Mouse (Mus musculus) limb, embryonic 12.5 days (tissue): ENCODE measurements around the gene Map3k11. TPM values are rescaled to one million over a fixed set of nuclear protein-coding genes. Genes with fewer than 3 reads are reported as not detected.

Experiments
- ATAC-seq: fragments of 200-750 bp; cut with Nextera tagmentation; 2 replicates; pipeline ENCODE4 v1.8.0; 2017; ENCODE audit warnings: low read depth, moderate TSS enrichment; ENCODE audit not compliant: insufficient number of reproducible peaks, insufficient read depth, low FRiP score, low TSS enrichment
- H3K27ac ChIP-seq: fragments of 300-500 bp; sonication (generic); 2 replicates; pipeline ENCODE4 v1.5.1; 2016; ENCODE audit warnings: mild to moderate bottlenecking, moderate library complexity
- H3K27me3 ChIP-seq: fragments of 300-500 bp; sonication (generic); 2 replicates; pipeline ENCODE4 v1.6.1; 2016; ENCODE audit warnings: mild to moderate bottlenecking, moderate library complexity
- H3K36me3 ChIP-seq: fragments of 300-500 bp; sonication (generic); 2 replicates; pipeline ENCODE4 v1.6.1; 2016; ENCODE audit warnings: mild to moderate bottlenecking, moderate library complexity
- H3K4me1 ChIP-seq: fragments of 300-500 bp; sonication (generic); replicated peaks from 2 replicates; pipeline ENCODE4 v1.6.1; 2016
- H3K4me2 ChIP-seq: fragments of 300-500 bp; sonication (generic); 2 replicates; pipeline ENCODE4 v1.6.1; 2016; ENCODE audit warnings: mild to moderate bottlenecking, moderate library complexity
- H3K4me3 ChIP-seq: fragments of 300-500 bp; sonication (generic); replicated peaks from 2 replicates; pipeline ENCODE4 v1.5.1; 2016; ENCODE audit warnings: mild to moderate bottlenecking
- H3K9ac ChIP-seq: fragments of 300-500 bp; sonication (generic); replicated peaks from 2 replicates; pipeline ENCODE4 v1.6.1; 2016; ENCODE audit warnings: mild to moderate bottlenecking, moderate library complexity
- H3K9me3 ChIP-seq: fragments of 300-500 bp; sonication (generic); 2 replicates; pipeline ENCODE4 v1.6.1; 2016; ENCODE audit warnings: mild to moderate bottlenecking, moderate library complexity
- WGBS: fragments of 180-500 bp; shearing (Covaris S2); methylation state at CpG from one replicate; pipeline ENCODE4 v1.1.7; 2016; 5-methylcytosine and 5-hydroxymethylcytosine counted together
- polyA plus RNA-seq: library from polyadenylated mRNA; unstranded; fragments of >200 nt; fragmentation: Nextera tagmentation; extraction: Ambion mirVana; gene quantifications from 2 replicates; pipeline ENCODE4 v1.2.1, GENCODE M21; 2016

Map3k11 gene
- polyA plus RNA-seq, result 19.4 and 19.6 TPM in 2 replicates

DNA sequence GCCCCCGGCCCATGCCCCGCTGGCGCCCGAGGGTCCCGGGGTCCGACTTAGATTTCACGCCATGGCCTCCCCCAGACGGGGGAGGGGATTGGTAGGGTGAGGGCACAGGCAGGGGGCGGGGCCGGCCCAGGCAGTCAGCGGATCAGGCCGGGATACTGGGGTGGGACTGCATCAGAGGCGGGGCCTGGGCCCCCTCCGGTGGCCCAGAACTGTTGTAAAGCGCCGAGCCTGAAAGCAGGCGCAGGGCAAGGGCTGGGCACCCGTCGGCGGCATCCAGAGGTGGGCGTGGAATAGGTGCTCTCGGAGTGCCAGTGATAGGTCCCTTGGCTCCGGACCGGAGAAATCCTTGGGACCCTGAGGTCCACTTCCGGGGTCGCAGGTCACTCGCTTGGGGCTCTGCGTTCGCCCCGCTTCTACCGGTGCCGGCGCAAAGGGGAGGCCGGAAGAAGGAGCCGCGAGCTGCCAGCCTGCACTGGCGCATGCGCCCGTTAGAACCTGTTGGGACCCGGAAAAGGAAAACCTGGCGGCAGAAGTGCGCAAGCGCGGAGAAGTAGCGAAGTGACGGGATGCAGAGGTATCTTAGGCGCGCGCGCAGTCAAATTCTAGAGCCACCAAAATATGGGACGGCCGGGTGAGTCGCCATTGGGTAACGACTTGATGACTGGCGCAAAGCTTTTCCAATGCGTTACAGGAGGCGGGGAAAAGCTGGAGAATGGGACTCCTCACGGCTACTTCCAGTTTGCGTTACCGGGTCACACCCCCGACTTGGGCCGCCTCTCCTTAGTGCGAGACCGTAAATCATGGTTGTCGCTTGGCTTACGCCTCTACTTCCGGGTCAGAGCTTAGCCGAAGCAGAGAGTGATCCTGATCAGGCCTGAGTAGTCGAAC, at the start of gene Map3k11, which contains the start of gene Pcnx3:
Gene Map3k11 (plus strand): TSS at position 543 of the 888 bp plus-strand sequence.
Gene Pcnx3 (minus strand): TSS at position 709 of the 888 bp plus-strand sequence.
- Histone ChIP-seq H3K4me1 (peaks cover 43% of the 10 kb centered on the region), H3K4me3 (peak within 1 kb of the TSS; percentile 93), H3K4me2 (peak within 1 kb of the TSS; percentile 95), H3K27me3 (no peaks in the 10 kb centered on the region), H3K9ac (peak within 1 kb of the TSS; percentile 94), H3K36me3 (peaks cover 66% of the 10 kb centered on the region), H3K27ac (peak within 1 kb of the TSS; percentile 90), H3K9me3 (no peaks in the 10 kb centered on the region)
- peak; percentile 90 for ATAC-seq
- WGBS, result under 1% methylated on average over 69 of the region's 69 CpGs

DNA sequence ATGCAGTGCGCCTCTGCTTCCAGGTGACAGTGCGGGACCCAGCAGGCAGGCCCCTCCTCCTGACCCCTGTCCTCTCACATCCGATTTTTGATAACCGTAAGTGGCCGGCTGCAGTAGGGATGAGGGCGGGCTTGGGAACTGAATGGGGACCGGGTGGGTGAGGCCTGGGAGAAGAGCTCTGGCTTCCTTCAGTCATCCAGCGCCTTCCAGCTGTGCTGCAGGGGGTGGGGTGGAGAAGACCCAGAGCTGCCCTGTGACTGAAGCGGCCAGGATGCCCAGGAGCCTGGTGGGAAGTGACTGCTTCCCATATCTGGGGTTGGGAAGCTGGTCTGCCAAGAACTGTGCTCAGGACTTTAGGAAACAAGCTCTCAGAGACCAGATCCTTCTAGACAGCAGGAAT, 48.2 kb upstream of the Map3k11 start:
- Histone ChIP-seq H3K4me2 (no peak overlapping the region), H3K4me1 (peaks cover 20% of the 10 kb centered on the region), H3K27me3 (no peaks in the 10 kb centered on the region), H3K36me3 (peaks cover 68% of the 10 kb centered on the region), H3K9ac (0 out of 2 replicates have a peak overlapping the region, but pooled peaks have one; percentile 28), H3K9me3 (no peaks in the 10 kb centered on the region), H3K4me3 (no peak overlapping the region), H3K27ac (no peak overlapping the region)
- WGBS, result 63% methylated on average over 9 of the region's 9 CpGs
- ATAC-seq, result no peak

DNA sequence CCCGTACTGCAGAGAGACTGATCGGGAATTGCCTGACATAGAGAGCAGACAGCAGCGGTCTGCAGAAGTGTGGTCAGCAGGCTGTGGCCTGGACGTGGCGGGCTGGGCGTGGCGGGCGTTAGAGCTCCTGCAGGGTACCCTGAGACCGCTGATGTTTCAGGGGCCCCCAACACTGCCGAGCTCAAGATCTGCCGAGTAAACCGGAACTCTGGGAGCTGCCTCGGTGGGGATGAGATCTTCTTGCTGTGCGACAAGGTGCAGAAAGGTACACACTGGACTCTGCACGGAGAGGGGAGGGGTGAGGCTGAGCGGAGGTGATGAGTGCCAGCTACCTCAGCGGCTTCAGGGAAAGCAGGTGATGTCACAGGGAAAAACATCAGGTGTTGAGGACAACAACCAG, 47.5 kb upstream of the Map3k11 start:
- no peak overlapping the region for H3K9ac ChIP-seq
- H3K9me3 ChIP-seq, result no peaks in the 10 kb centered on the region
- ATAC-seq, result no peak
- H3K27ac ChIP-seq, result no peak overlapping the region
- 86% methylated on average over 17 of the region's 17 CpGs for WGBS
- peaks cover 20% of the 10 kb centered on the region for H3K4me1 ChIP-seq
- H3K4me3 ChIP-seq, result no peak overlapping the region
- H3K36me3 ChIP-seq, result peaks cover 75% of the 10 kb centered on the region
- H3K27me3 ChIP-seq, result no peaks in the 10 kb centered on the region
- no peak overlapping the region for H3K4me2 ChIP-seq

DNA sequence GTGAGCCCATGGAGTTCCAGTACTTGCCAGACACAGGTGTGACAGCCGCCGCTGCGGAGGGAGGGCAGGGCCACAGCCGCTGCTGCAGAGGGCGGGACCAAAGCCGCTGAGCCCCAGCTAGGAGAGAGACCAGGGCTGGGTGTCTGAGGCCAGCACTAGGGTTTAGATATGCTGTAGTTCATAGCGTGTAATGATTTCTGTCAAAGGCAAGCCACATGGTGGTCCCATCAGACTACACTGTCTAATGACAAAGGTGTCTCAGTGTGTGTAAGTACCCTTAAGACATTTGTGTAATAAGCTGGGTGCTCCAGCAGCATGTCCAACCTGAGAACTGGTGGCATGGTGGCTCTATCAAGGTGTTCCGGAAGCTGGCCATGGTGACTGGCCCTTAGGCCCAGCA, 46.9 kb upstream of the Map3k11 start:
- no peak overlapping the region for H3K4me2 ChIP-seq
- no peak overlapping the region for H3K27ac ChIP-seq
- H3K4me1 ChIP-seq, result peaks cover 16% of the 10 kb centered on the region
- H3K27me3 ChIP-seq, result no peaks in the 10 kb centered on the region
- no peak overlapping the region for H3K4me3 ChIP-seq
- no peak for ATAC-seq
- peaks cover 81% of the 10 kb centered on the region for H3K36me3 ChIP-seq
- H3K9ac ChIP-seq, result no peak overlapping the region; the same call in 1 of the 2 replicates
- no peaks in the 10 kb centered on the region for H3K9me3 ChIP-seq
- 85% methylated on average over 8 of the region's 8 CpGs for WGBS

- Histone ChIP-seq H3K9ac (no peak overlapping the region), H3K4me3 (no peak overlapping the region), H3K27me3 (no peaks in the 10 kb centered on the region), H3K36me3 (peaks cover 78% of the 10 kb centered on the region), H3K4me1 (peaks cover 16% of the 10 kb centered on the region; the same call in 1 of the 2 replicates), H3K9me3 (no peaks in the 10 kb centered on the region), H3K27ac (no peak overlapping the region), H3K4me2 (no peak overlapping the region)
- ATAC-seq, result no peak
- 95% methylated on average over 9 of the region's 9 CpGs for WGBS
Observed at GRCm38 (mm10) chr19:5645280-5645679, 43.3 kb upstream of the Map3k11 start.

DNA sequence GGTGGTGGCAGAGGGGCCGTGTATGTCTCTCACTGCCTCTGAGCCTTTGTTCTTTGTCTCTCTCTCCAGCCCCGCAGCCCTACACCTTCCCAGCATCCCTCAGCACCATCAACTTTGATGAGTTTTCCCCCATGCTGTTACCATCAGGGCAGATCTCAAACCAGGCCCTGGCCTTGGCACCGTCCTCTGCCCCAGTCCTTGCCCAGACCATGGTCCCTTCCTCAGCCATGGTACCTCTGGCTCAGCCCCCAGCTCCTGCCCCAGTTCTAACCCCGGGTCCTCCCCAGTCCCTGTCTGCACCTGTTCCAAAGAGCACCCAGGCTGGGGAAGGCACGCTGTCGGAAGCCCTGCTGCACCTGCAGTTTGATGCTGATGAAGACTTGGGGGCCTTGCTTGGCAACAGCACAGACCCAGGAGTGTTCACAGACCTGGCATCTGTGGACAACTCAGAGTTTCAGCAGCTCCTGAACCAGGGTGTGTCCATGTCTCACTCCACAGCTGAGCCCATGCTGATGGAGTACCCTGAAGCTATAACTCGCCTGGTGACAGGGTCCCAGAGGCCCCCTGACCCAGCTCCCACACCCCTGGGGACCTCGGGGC, 41.7 kb upstream of the Map3k11 start:
- no peak overlapping the region for H3K27ac ChIP-seq
- no peaks in the 10 kb centered on the region for H3K27me3 ChIP-seq
- no peak overlapping the region for H3K4me3 ChIP-seq
- H3K9me3 ChIP-seq, result no peaks in the 10 kb centered on the region
- H3K36me3 ChIP-seq, result peaks cover 78% of the 10 kb centered on the region
- H3K4me2 ChIP-seq, result no peak overlapping the region
- WGBS, result 90% methylated on average over 8 of the region's 8 CpGs
- ATAC-seq, result no peak
- no peak overlapping the region for H3K9ac ChIP-seq
- H3K4me1 ChIP-seq, result peaks cover 16% of the 10 kb centered on the region; the same call in 1 of the 2 replicates

GRCm38 (mm10) chr19:5647791-5648190, 40.8 kb upstream of the Map3k11 start:
- WGBS, result 95% methylated on average over 6 of the region's 6 CpGs
- Histone ChIP-seq H3K27ac (peak overlapping the region; percentile 89; the same call in 1 of the 2 replicates), H3K4me3 (no peak overlapping the region), H3K27me3 (no peaks in the 10 kb centered on the region), H3K9me3 (no peaks in the 10 kb centered on the region), H3K36me3 (peaks cover 75% of the 10 kb centered on the region), H3K9ac (0 out of 2 replicates have a peak overlapping the region, but pooled peaks have one; percentile 0), H3K4me1 (peaks cover 16% of the 10 kb centered on the region; the same call in 1 of the 2 replicates), H3K4me2 (no peak overlapping the region)
- ATAC-seq, result no peak

DNA sequence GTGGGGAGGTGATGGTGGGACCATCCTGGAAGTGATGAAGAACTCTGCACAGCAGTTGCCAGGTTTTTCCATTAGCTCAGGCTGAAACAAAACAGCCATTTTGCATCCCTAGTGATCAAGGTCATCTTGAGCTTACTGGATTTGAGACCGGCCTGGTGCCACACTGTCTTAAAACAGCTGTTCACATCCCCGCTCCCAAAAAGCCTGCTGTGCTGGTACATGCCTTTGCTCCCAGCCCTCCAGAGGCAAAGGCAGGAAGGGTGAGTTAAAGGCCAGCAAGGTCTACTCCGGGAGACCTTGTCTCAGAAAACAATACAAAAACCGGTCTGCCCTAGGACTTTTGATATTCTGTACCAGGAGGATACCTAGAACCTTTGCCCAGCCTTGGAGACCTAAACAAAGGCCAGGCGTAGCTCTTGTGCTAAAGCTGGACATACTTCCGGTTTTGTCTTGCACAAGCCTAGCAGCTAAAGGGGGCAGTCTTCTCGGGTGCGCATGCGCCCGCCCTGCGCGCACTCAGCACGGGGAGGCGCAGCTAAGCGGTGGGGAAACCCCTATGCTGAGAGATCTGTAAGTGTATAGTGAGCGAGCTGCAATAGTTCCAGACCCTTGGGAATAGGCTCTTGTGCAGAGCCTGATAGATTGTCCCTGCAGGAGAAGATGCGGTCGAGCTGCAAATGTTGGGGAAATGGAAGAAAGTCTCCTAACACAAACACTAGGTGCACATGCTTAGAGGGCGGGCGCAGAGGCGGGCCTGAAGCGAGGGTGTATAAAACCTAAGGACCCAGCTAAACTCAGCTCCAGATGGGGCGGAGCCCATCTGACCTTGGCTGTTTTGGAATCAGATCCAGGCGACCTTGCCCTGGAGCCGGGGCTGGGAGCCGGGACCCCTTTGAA, 39.9 kb upstream of the Map3k11 start:
- peaks cover 2% of the 10 kb centered on the region; the same call in 1 of the 2 replicates for H3K27me3 ChIP-seq
- peak overlapping the region; percentile 13 for H3K9ac ChIP-seq
- peak overlapping the region; percentile 29 for H3K4me3 ChIP-seq
- peak overlapping the region; percentile 58 for H3K4me2 ChIP-seq
- H3K36me3 ChIP-seq, result peaks cover 69% of the 10 kb centered on the region
- H3K27ac ChIP-seq, result peak overlapping the region; percentile 89
- 11% methylated on average over 26 of the region's 26 CpGs for WGBS
- peaks cover 16% of the 10 kb centered on the region; the same call in 1 of the 2 replicates for H3K4me1 ChIP-seq
- ATAC-seq, result peak; percentile 84
- H3K9me3 ChIP-seq, result no peaks in the 10 kb centered on the region

GRCm38 (mm10) chr19:5649298-5649741, 39.2 kb upstream of the Map3k11 start:
- peak overlapping the region; percentile 58 for H3K4me2 ChIP-seq
- ATAC-seq, result no peak
- H3K9ac ChIP-seq, result peak overlapping the region; percentile 13; the same call in 1 of the 2 replicates
- H3K4me3 ChIP-seq, result peak overlapping the region; percentile 29
- H3K36me3 ChIP-seq, result peaks cover 62% of the 10 kb centered on the region
- peak overlapping the region; percentile 89 for H3K27ac ChIP-seq
- H3K27me3 ChIP-seq, result peaks cover 7% of the 10 kb centered on the region
- peaks cover 22% of the 10 kb centered on the region for H3K4me1 ChIP-seq
- 67% methylated on average over 6 of the region's 6 CpGs for WGBS
- H3K9me3 ChIP-seq, result no peaks in the 10 kb centered on the region

DNA sequence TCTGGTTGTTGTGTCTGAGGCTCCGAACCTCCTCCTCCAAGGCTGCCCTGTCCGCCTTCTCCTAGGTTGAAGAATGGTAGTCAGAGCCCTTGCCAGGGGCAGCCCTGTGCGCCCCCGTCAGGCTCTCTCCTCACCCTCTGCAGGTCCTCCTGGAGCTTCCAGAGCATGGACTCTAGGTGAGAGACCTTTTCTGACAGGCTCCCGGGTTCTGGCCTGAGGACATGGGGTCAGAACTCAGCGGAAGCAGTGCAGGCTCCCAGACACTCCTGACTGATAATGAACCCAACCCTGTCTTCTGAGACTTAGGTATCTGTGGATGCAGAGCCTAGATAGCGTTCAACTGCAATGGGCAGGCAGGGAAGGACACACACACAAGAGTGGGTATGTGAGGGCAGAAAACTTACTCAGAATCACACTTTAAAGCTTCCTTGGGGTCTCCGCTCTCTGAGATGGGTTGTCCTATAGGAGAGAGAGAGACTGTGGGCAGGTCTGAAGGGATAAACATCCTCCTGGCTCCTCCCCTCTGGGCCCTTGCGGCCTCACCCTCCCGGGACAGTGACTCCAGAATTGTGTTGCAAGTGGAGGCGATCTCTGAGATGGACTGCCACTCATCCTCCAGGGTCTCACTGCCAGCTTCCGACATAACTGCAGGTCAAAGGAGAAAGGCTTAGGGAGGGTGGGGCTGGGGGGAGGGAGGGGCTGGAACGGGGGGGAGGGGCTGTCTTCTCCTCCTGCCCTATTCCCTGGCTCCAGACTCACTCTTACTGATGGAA, 36.9 kb upstream of the Map3k11 start:
- ATAC-seq, result no peak
- no peak overlapping the region for H3K4me3 ChIP-seq
- peaks cover 30% of the 10 kb centered on the region for H3K27me3 ChIP-seq
- H3K9ac ChIP-seq, result 0 out of 2 replicates have a peak overlapping the region, but pooled peaks have one; percentile 12
- WGBS, result 59% methylated on average over 12 of the region's 13 CpGs
- H3K4me1 ChIP-seq, result peaks cover 40% of the 10 kb centered on the region
- no peaks in the 10 kb centered on the region for H3K9me3 ChIP-seq
- peaks cover 47% of the 10 kb centered on the region for H3K36me3 ChIP-seq
- no peak overlapping the region for H3K4me2 ChIP-seq
- H3K27ac ChIP-seq, result no peak overlapping the region
